Mouse (Mus musculus) retina, adult 2 months (tissue): Measurements from ENCODE around the gene Akr1c18.
"Not testable (repeated sequence)": the region's sequence is repeated elsewhere in the genome, so short reads cannot be mapped to it uniquely, and the experiment has no call there.

ENCODE experiments used
- DNase-seq: peaks from one replicate; pipeline ENCODE4 v3.0.0-alpha.2; 2012; ENCODE audit warnings: low read depth, low spot score

Gene Akr1c18

GRCm38 (mm10) chr13:4150518-4150917 is at the start of gene Akr1c18:
TSS of gene Akr1c18 (minus strand) at chr13:4150654.
- no peak for DNase-seq

- no peak for DNase-seq
These were observed 42.1 kb upstream of the Akr1c18 start for GRCm38 (mm10) chr13:4192511-4192910.

GRCm38 (mm10) chr13:4190904-4191303 is 40.5 kb upstream of the Akr1c18 start, which contains the start of gene Akr1c13:
TSS of gene Akr1c13 (plus strand) at chr13:4191150.
- DNase-seq, result no peak

- no peak for DNase-seq
These were observed 37.7 kb upstream of the Akr1c18 start for GRCm38 (mm10) chr13:4188174-4188573.

- DNase-seq, result not testable (repeated sequence)
These were observed 36.4 kb upstream of the Akr1c18 start for GRCm38 (mm10) chr13:4186641-4187411.

GRCm38 (mm10) chr13:4183116-4183515 is 32.7 kb upstream of the Akr1c18 start:
- no peak for DNase-seq

- DNase-seq, result not testable (repeated sequence)
These were observed 30.9 kb upstream of the Akr1c18 start for GRCm38 (mm10) chr13:4181321-4181720.

- no peak for DNase-seq
These were observed 22.5 kb upstream of the Akr1c18 start for GRCm38 (mm10) chr13:4172978-4173377.

GRCm38 (mm10) chr13:4168006-4168405 is 17.6 kb upstream of the Akr1c18 start:
- no peak for DNase-seq

GRCm38 (mm10) chr13:4155286-4155685 is 4.8 kb upstream of the Akr1c18 start:
- no peak for DNase-seq

- DNase-seq, result no peak
These were observed 3.1 kb upstream of the Akr1c18 start for GRCm38 (mm10) chr13:4153593-4153992.

- DNase-seq, result no peak
These were observed 2.5 kb upstream of the Akr1c18 start for GRCm38 (mm10) chr13:4152908-4153307.

- no peak for DNase-seq
These were observed 6.2 kb downstream of the Akr1c18 start for GRCm38 (mm10) chr13:4144261-4144660.

- no peak for DNase-seq
These were observed 17.4 kb downstream of the Akr1c18 start for GRCm38 (mm10) chr13:4133070-4133469.

GRCm38 (mm10) chr13:4131721-4132120 is 18.7 kb downstream of the Akr1c18 start:
- no peak for DNase-seq

GRCm38 (mm10) chr13:4131317-4131716 is 19.1 kb downstream of the Akr1c18 start:
- no peak for DNase-seq

- peak; percentile 4 for DNase-seq
These were observed 21.4 kb downstream of the Akr1c18 start for GRCm38 (mm10) chr13:4129100-4129499.

GRCm38 (mm10) chr13:4125846-4126245 is 24.6 kb downstream of the Akr1c18 start:
- DNase-seq, result not testable (repeated sequence)

- not testable (repeated sequence) for DNase-seq
These were observed 26.0 kb downstream of the Akr1c18 start for GRCm38 (mm10) chr13:4124471-4124870.

GRCm38 (mm10) chr13:4123146-4123545 is 27.3 kb downstream of the Akr1c18 start:
- DNase-seq, result no peak

- DNase-seq, result no peak
These were observed 31.1 kb downstream of the Akr1c18 start for GRCm38 (mm10) chr13:4119181-4119904.

GRCm38 (mm10) chr13:4110281-4111188 is 39.9 kb downstream of the Akr1c18 start:
- peak; percentile 25 for DNase-seq
